Mouse (Mus musculus) bone marrow, adult 2 months (tissue): ENCODE measurements around the gene Cdk17.

Source experiments
- CTCF ChIP-seq: fragments of 200-500 bp; IDR thresholded peaks from 2 replicates; pipeline ENCODE4 v1.5.1; 2011; ENCODE audit warnings: low read length, control low read depth; ENCODE audit not compliant: control insufficient read depth, insufficient read depth
- POLR2A ChIP-seq: fragments of 200-500 bp; IDR thresholded peaks from 2 replicates; pipeline ENCODE4 v1.6.1; 2011; ENCODE audit warnings: low read depth, mild to moderate bottlenecking, control low read depth, low read length, borderline replicate concordance; ENCODE audit not compliant: control insufficient read depth

- TF ChIP-seq CTCF (no peak), POLR2A (no peak)
Observed at GRCm38 (mm10) chr10:93122399-93123184, 38.1 kb upstream of the Cdk17 start.
